Mouse (Mus musculus): ENCODE measurements around the gene Fezf1.

Gene Fezf1

DNA sequence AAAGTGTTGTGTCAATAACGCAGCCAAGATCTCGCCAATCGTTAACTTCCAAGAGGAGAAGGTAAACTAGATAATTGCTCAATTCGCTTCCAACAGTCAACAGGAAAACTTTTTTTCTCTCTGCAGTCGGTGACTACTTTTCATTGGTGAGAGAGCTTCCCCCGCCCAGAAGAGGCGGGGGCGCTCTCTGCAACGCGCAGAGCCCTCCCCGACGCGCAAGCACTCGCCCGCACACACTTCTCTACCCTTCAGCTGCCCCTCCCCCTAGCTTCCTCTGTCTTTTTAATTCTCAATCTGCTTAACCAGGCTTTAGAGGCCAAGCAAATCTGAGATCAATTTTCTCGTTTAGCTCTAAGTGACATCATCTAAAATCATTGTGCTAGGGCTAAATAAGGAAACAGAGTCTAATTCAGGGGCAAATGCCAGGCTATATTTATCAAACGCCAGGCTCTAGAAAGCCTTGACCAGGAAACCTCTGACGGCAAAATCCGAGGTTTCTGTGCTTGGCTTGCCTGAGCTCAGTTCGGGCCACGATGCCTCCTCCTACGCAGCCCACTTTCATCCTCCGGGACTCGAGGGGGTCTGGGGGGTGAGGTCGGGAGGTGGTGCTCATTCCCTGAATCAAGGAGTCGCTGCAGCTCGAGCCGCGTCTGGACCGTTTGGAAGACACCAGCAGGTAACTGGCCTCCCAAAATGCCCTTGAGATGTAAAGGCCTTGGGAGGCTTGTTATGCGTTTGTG lies at the start of gene Fezf1:
Gene Fezf1 (minus strand): TSS at position 50 of the 740 bp plus-strand sequence.
- peak; percentile 19 for DNase-seq (ENCODE audit: inconsistent ontology term)

DNA sequence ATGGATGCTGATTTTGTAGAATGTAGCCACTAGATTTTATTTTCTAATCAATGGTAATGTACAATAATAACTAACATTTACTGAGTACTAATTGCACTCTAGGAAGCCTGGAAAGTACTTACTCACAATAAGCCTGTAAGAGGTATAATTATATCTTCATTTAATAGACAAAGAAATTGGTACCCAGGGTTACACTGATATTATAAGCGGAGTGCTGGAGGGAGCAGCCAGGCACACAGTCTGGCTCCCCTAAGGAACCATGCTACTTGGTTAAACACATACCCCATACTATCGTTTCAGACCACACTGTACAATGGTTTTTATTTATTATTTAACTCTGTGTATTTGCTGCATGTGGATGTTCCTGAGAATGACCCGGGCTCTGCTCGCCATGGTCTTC lies 46.5 kb upstream of the Fezf1 start:
- no peak for DNase-seq (ENCODE audit: inconsistent ontology term)

GRCm38 (mm10) chr6:23288752-23289151 lies 40.6 kb upstream of the Fezf1 start:
- no peak for DNase-seq (ENCODE audit: inconsistent ontology term)

- no peak for DNase-seq (ENCODE audit: inconsistent ontology term)
Observed at GRCm38 (mm10) chr6:23281514-23281820, 33.3 kb upstream of the Fezf1 start.

GRCm38 (mm10) chr6:23280811-23281513 lies 32.8 kb upstream of the Fezf1 start:
- DNase-seq (ENCODE audit: inconsistent ontology term) = peak; percentile 27

GRCm38 (mm10) chr6:23273483-23273882 lies 25.3 kb upstream of the Fezf1 start:
- DNase-seq (ENCODE audit: inconsistent ontology term) = no peak

DNA sequence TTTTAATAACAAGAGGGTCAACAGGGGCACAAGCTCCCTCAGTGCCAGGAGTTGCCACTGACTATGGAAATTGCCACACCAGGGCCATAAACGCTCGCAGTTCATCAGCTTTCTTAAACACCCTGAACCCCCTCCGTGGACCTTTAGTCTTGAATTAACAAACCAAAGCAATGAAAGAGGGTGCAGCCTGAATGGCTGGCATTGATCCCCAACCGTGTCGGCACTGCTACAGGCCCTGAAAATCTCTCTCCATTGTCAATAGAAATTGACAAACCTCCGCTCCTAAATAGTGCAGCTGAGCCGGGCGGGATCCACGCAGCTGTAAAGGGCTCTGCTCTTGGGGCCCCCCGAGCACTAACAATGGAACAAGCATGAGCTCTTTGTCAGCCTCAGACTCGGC lies 24.8 kb upstream of the Fezf1 start:
- DNase-seq (ENCODE audit: inconsistent ontology term) = no peak

GRCm38 (mm10) chr6:23272542-23272941 lies 24.4 kb upstream of the Fezf1 start:
- DNase-seq (ENCODE audit: inconsistent ontology term) = no peak

- DNase-seq (ENCODE audit: inconsistent ontology term) = no peak
Observed at GRCm38 (mm10) chr6:23260738-23261050, 12.5 kb upstream of the Fezf1 start.

GRCm38 (mm10) chr6:23260016-23260737 lies 12.0 kb upstream of the Fezf1 start:
- peak; percentile 10 for DNase-seq (ENCODE audit: inconsistent ontology term)

DNA sequence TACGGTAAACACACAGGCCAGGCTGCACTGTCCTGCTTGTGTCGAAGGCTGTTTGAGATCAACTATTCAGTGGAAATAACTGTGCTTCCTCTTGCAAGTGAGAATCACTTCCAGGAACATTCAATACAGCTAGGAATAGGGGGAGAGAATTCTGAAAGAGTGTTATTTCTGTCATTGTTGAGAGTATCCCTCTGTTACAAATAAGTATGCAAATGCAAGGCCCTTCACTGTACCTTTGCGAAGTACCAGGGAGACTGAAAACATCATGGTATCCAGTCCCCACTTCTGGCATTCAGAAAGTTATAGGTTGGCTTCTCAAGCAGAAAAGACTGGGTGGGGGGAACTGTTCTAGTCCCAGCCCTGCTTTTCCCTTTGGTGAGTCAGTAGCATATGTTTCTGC lies 9.8 kb upstream of the Fezf1 start:
- no peak for DNase-seq (ENCODE audit: inconsistent ontology term)

DNA sequence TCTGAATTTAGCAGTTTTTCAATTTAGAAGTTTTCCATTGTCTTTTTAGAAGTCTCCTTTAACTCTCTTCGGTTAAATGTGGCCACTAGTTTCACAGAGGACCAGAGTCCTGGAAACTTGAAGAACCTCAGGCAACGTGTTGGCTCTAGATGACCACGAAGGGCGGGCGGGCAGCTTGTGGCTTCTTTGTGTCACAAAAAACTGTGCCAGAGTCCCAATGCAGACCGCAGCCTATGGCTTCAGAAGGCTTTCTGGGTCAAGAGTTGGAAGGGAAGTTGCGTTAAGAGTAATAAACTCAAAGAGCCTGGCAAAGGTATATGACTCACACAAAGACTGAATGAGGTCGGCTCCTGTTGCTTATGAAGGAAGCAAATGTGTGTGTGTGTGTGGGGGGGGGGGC lies 7.0 kb upstream of the Fezf1 start:
- no peak for DNase-seq (ENCODE audit: inconsistent ontology term)

- no peak for DNase-seq (ENCODE audit: inconsistent ontology term)
Observed at GRCm38 (mm10) chr6:23254644-23255043, 6.5 kb upstream of the Fezf1 start.

- DNase-seq (ENCODE audit: inconsistent ontology term) = peak; percentile 19
Observed at GRCm38 (mm10) chr6:23253353-23254311, 5.5 kb upstream of the Fezf1 start.

DNA sequence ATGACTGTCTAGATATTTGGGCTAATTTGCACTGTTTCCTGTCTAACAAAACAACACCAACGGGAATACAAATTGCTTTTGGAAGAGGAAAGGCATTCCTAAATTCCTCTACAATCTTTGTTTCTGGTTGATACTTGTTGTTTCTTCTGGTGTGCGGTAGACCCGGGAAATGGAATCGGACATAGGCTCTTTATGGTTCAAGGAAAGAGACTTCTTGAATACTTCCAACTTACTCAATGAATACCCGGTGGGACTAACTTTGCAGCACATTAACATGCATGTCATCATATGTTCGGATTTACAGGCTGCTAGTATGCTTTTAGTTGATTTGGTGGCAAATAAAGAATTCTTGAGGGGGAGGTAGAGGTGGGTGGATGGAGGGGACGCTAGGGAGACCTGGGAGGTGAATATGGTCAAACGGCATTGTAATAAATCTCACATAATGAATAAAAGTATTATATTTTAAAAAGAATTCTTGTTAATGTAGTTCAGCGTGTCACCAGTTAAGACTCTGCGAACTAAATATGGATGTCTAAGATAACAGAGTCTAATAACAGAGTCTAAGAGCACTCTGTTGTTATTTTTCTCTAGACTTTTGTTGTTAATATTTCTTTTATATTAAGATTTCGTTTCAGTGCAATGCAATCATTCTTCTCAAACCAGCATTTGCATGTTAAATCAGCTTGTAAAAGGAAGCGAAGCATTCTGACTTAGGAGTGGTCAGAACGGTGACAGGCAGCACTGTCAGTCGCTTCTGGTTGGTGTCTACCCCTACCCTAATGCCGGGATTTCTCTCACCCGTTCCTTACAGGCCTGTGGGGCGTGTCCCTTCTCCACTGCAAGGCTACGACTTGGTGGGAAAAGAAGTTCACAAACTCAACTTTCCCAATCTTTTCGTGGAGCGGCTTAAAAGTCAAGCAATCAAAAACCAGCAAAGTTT lies 4.3 kb upstream of the Fezf1 start:
- peak; percentile 19 for DNase-seq (ENCODE audit: inconsistent ontology term)

GRCm38 (mm10) chr6:23251431-23251830 lies 3.3 kb upstream of the Fezf1 start:
- DNase-seq (ENCODE audit: inconsistent ontology term) = no peak

GRCm38 (mm10) chr6:23250288-23250955 lies 2.3 kb upstream of the Fezf1 start:
- DNase-seq (ENCODE audit: inconsistent ontology term) = no peak

- peak; percentile 32 for DNase-seq (ENCODE audit: inconsistent ontology term)
Observed at GRCm38 (mm10) chr6:23249616-23250287, 1.6 kb upstream of the Fezf1 start.

DNA sequence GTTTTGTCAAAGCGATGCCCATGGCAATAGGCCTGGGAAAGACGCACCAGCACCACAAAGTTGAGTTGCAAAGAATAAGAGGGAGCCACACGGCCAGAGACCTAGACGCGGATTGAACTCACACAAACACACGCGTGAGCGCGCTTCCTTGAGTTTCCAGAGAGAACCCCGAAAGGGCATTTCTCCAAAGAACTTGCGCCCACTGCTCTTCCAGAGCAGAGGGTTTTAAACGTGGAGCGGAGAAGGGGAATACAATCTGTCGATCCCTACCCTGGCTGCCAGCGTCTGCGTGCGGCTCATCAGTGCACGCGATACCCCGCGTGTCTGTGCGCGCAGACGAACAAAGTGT lies 865 bp upstream of the Fezf1 start:
- DNase-seq (ENCODE audit: inconsistent ontology term) = peak; percentile 14
